Mouse (Mus musculus): Measurements from ENCODE around the gene Gm266.

Gm266 gene

GRCm38 (mm10) chr12:111454543-111455280, 30.9 kb downstream of the Gm266 start:
- DNase-seq (ENCODE audit: low spot score): no peak

GRCm38 (mm10) chr12:111454021-111454420, 31.6 kb downstream of the Gm266 start:
- DNase-seq (ENCODE audit: low spot score): no peak

GRCm38 (mm10) chr12:111451561-111451960, 34.1 kb downstream of the Gm266 start:
- DNase-seq (ENCODE audit: low spot score): no peak

GRCm38 (mm10) chr12:111450359-111450758, 35.3 kb downstream of the Gm266 start:
- no peak for DNase-seq (ENCODE audit: low spot score)

- DNase-seq (ENCODE audit: low spot score): no peak
These were observed 36.5 kb downstream of the Gm266 start for GRCm38 (mm10) chr12:111448931-111449705.

GRCm38 (mm10) chr12:111447898-111448760, 37.5 kb downstream of the Gm266 start:
- DNase-seq (ENCODE audit: low spot score): no peak

- DNase-seq (ENCODE audit: low spot score): no peak
These were observed 38.3 kb downstream of the Gm266 start for GRCm38 (mm10) chr12:111447350-111447749.

GRCm38 (mm10) chr12:111446745-111447144, 38.9 kb downstream of the Gm266 start:
- DNase-seq (ENCODE audit: low spot score): no peak

GRCm38 (mm10) chr12:111445890-111446613, 39.6 kb downstream of the Gm266 start:
- no peak for DNase-seq (ENCODE audit: low spot score)

- no peak for DNase-seq (ENCODE audit: low spot score)
These were observed 40.3 kb downstream of the Gm266 start for GRCm38 (mm10) chr12:111445161-111445889.

- DNase-seq (ENCODE audit: low spot score): no peak
These were observed 41.4 kb downstream of the Gm266 start for GRCm38 (mm10) chr12:111443921-111444831.

- no peak for DNase-seq (ENCODE audit: low spot score)
These were observed 42.4 kb downstream of the Gm266 start for GRCm38 (mm10) chr12:111443011-111443870.

GRCm38 (mm10) chr12:111442309-111443010, 43.2 kb downstream of the Gm266 start, which contains the start of gene Tnfaip2:
TSS of gene Tnfaip2 (plus strand) at chr12:111442469.
- DNase-seq (ENCODE audit: low spot score): peak; percentile 84

- DNase-seq (ENCODE audit: low spot score): no peak
These were observed 44.1 kb downstream of the Gm266 start for GRCm38 (mm10) chr12:111441523-111441922.

- no peak for DNase-seq (ENCODE audit: low spot score)
These were observed 44.8 kb downstream of the Gm266 start for GRCm38 (mm10) chr12:111440701-111441373.

- DNase-seq (ENCODE audit: low spot score): no peak
These were observed 46.8 kb downstream of the Gm266 start for GRCm38 (mm10) chr12:111438850-111439249.

GRCm38 (mm10) chr12:111437222-111437900, 48.3 kb downstream of the Gm266 start:
- no peak for DNase-seq (ENCODE audit: low spot score)
